Mouse (Mus musculus) CH12.LX (cell line): ENCODE results near the gene Fam71f1.

Experiments
- CTCF ChIP-seq, 2 experiments: IDR thresholded peaks in 1 of 2; conservative IDR thresholded peaks in 1 of 2; 2 replicates each; pipeline ENCODE4 v1.5.1; 2011 to 2012; ENCODE audit warnings: low read depth in 2 of 2, low read length in 2 of 2, improper control_type of control experiment in 1 of 2, inconsistent platforms in 1 of 2, mild to moderate bottlenecking in 1 of 2, moderate library complexity in 1 of 2
- E2F4 ChIP-seq: IDR thresholded peaks from 2 replicates; pipeline ENCODE4 v1.6.1; 2011; ENCODE audit warnings: low read depth, low read length, improper control_type of control experiment; ENCODE audit not compliant: insufficient replicate concordance
- ELF1 ChIP-seq: IDR thresholded peaks from 2 replicates; pipeline ENCODE4 v1.6.1; 2014; ENCODE audit warnings: low read depth, mild to moderate bottlenecking, inconsistent platforms, low read length, improper control_type of control experiment
- EP300 ChIP-seq: IDR thresholded peaks from 2 replicates; pipeline ENCODE4 v1.6.1; 2011; ENCODE audit warnings: low read length, improper control_type of control experiment
- HCFC1 ChIP-seq: IDR thresholded peaks from 2 replicates; pipeline ENCODE4 v1.6.1; 2012; ENCODE audit warnings: low read depth, mild to moderate bottlenecking, inconsistent platforms, low read length, improper control_type of control experiment
- MAX ChIP-seq: IDR thresholded peaks from 2 replicates; pipeline ENCODE4 v1.6.1; 2011; ENCODE audit warnings: low read length, improper control_type of control experiment
- MAZ ChIP-seq: IDR thresholded peaks from 2 replicates; pipeline ENCODE4 v1.6.1; 2012; ENCODE audit warnings: low read depth, mild to moderate bottlenecking, inconsistent platforms, low read length, improper control_type of control experiment, moderate library complexity
- POLR2A ChIP-seq: IDR thresholded peaks from 2 replicates; pipeline ENCODE4 v1.6.1; 2011; ENCODE audit warnings: low read depth, mild to moderate bottlenecking, improper control_type of control experiment, low read length
- POLR2AphosphoS2 ChIP-seq: IDR thresholded peaks from 2 replicates; pipeline ENCODE4 v1.6.1; 2011; ENCODE audit warnings: low read depth, low read length, improper control_type of control experiment
- RAD21 ChIP-seq: IDR thresholded peaks from 2 replicates; pipeline ENCODE4 v1.6.1; 2011; ENCODE audit warnings: low read depth, mild to moderate bottlenecking, low read length, improper control_type of control experiment, moderate library complexity
- TCF12 ChIP-seq: IDR thresholded peaks from 2 replicates; pipeline ENCODE4 v1.6.1; 2014; ENCODE audit warnings: low read depth, mild to moderate bottlenecking, inconsistent platforms, low read length, improper control_type of control experiment
- USF2 ChIP-seq: conservative IDR thresholded peaks from 2 replicates; pipeline ENCODE4 v1.6.1; 2011; ENCODE audit warnings: low read depth, low read length, improper control_type of control experiment

GRCm38 (mm10) chr6:29318879-29319278, at the start of gene Fam71f1:
- TF ChIP-seq EP300 = no peak
- no peak for TF ChIP-seq POLR2AphosphoS2
- no peak for TF ChIP-seq POLR2A
- no peak for TF ChIP-seq CTCF (conservative IDR thresholded peaks at IDR 0.05 in 1 of 2, IDR thresholded peaks at IDR 0.05 in 1 of 2; ENCODE audit: low read depth in 2 of 2, low read length in 2 of 2)
- TF ChIP-seq E2F4 = no peak
- TF ChIP-seq MAZ = no peak
- no peak for TF ChIP-seq USF2
- no peak for TF ChIP-seq MAX
- no peak for TF ChIP-seq RAD21
- TF ChIP-seq TCF12 = no peak
- TF ChIP-seq ELF1 = no peak
- no peak for TF ChIP-seq HCFC1
